ENCODE assay signal across 23 mouse cellular contexts in genomic region chr9:111550281-111550962, GRCm38 (mm10).
DNase-seq lines count a peak whose midpoint lies in the region; ATAC-seq and TF ChIP-seq lines count a peak whose summit lies in the region.
"Had no signal": no experiment of that assay in that cellular context is flagged by ENCODE, and none has a peak within 500 bp of the region (broad histone marks: within the 10 kb centered on the region; RNA-seq: fewer than 3 reads in every experiment).

No protein-coding gene starts in this region.

- no peak for TF ChIP-seq CTCF in kidney, postnatal 0 days (IDR thresholded peaks at IDR 0.05; ENCODE audit: low read depth)
- TF ChIP-seq CTCF in stomach, postnatal 0 days (IDR thresholded peaks at IDR 0.05; ENCODE audit: low read depth): no peak

- no peak overlapping the region for H3K4me3 ChIP-seq in heart, embryonic 15.5 days
- H3K4me3 ChIP-seq in kidney, postnatal 0 days (replicated peaks; ENCODE audit: low read depth, low read length): no peak overlapping the region
- H3K4me3 ChIP-seq in stomach, embryonic 16.5 days (replicated peaks; ENCODE audit: low read length): no peak overlapping the region
- H3K4me3 ChIP-seq in stomach, postnatal 0 days (ENCODE audit: low read depth, low read length): no peak overlapping the region
- no peak overlapping the region for H3K4me3 ChIP-seq in hindbrain, embryonic 13.5 days
- H3K4me3 ChIP-seq: embryonic facial prominence, embryonic 10.5 days; forebrain, embryonic 15.5 days; layer of hippocampus, adult 2 months; limb, embryonic 13.5 days; liver, embryonic 12.5 days; neural tube, embryonic 15.5 days; stomach, embryonic 15.5 days had no signal

- DNase-seq in heart, postnatal 36 days: no peak
- no peak for DNase-seq in kidney, postnatal 0 days (ENCODE audit: low spot score)
- no peak for DNase-seq in kidney, postnatal 25 days
- DNase-seq in stomach, postnatal 0 days (ENCODE audit: low spot score): no peak
- DNase-seq: cerebellum, adult 11 months; cerebellum, adult 9-11 months; lung, adult 18-20 months; lung, postnatal 4 days; right cerebral cortex, adult 18-20 months; thymus, adult 2 months; thymus, postnatal 4 days had no signal

- intact Hi-C loops in heart, postnatal 36 days (cut with DNase I): no loop called here

- no peaks in the 10 kb centered on the region for H3K9me3 ChIP-seq in heart, embryonic 15.5 days (replicated peaks)
- H3K9me3 ChIP-seq in kidney, postnatal 0 days (replicated peaks; ENCODE audit: low read length): no peaks in the 10 kb centered on the region
- no peaks in the 10 kb centered on the region for H3K9me3 ChIP-seq in stomach, embryonic 16.5 days (replicated peaks; ENCODE audit: control insufficient read depth, low read length)
- no peaks in the 10 kb centered on the region for H3K9me3 ChIP-seq in stomach, postnatal 0 days (ENCODE audit: control insufficient read depth, low read length)
- no peaks in the 10 kb centered on the region for H3K9me3 ChIP-seq in hindbrain, embryonic 13.5 days
- H3K9me3 ChIP-seq: embryonic facial prominence, embryonic 10.5 days; forebrain, embryonic 15.5 days; limb, embryonic 13.5 days; liver, embryonic 12.5 days; neural tube, embryonic 15.5 days; stomach, embryonic 15.5 days had no signal

- no peak for TF ChIP-seq EP300 in stomach, postnatal 0 days (optimal IDR thresholded peaks at IDR 0.05)

- H3K4me1 ChIP-seq in heart, embryonic 15.5 days (replicated peaks): 0 out of 2 replicates have a peak, but pooled peaks cover 5% of the 10 kb centered on the region
- H3K4me1 ChIP-seq in kidney, postnatal 0 days (replicated peaks; ENCODE audit: insufficient read depth, low read length): no peaks in the 10 kb centered on the region
- no peaks in the 10 kb centered on the region for H3K4me1 ChIP-seq in stomach, embryonic 16.5 days (ENCODE audit: control insufficient read depth, insufficient read depth, low read length)
- no peaks in the 10 kb centered on the region for H3K4me1 ChIP-seq in stomach, postnatal 0 days (replicated peaks; ENCODE audit: control insufficient read depth, insufficient read depth)
- peaks cover 13% of the 10 kb centered on the region; the same call in 1 of the 2 replicates for H3K4me1 ChIP-seq in hindbrain, embryonic 13.5 days (replicated peaks)
- H3K4me1 ChIP-seq: embryonic facial prominence, embryonic 10.5 days; forebrain, embryonic 15.5 days; liver, embryonic 12.5 days; stomach, embryonic 15.5 days had no signal

- H3K27ac ChIP-seq in heart, embryonic 15.5 days: no peak overlapping the region
- 0 out of 2 replicates have a peak overlapping the region, but pooled peaks have one; percentile 0 for H3K27ac ChIP-seq in kidney, postnatal 0 days
- H3K27ac ChIP-seq in stomach, embryonic 16.5 days (ENCODE audit: low read length): no peak overlapping the region
- no peak overlapping the region for H3K27ac ChIP-seq in stomach, postnatal 0 days (replicated peaks)
- no peak overlapping the region for H3K27ac ChIP-seq in hindbrain, embryonic 13.5 days
- H3K27ac ChIP-seq: embryonic facial prominence, embryonic 10.5 days; forebrain, embryonic 15.5 days; hindbrain, embryonic 14.5 days; layer of hippocampus, adult 2 months; limb, embryonic 13.5 days; liver, embryonic 12.5 days; neural tube, embryonic 15.5 days; stomach, embryonic 15.5 days had no signal

- no peaks in the 10 kb centered on the region for H3K27me3 ChIP-seq in heart, embryonic 15.5 days
- H3K27me3 ChIP-seq in kidney, postnatal 0 days (ENCODE audit: insufficient read depth, low read length): no peaks in the 10 kb centered on the region
- no peaks in the 10 kb centered on the region for H3K27me3 ChIP-seq in stomach, embryonic 16.5 days (ENCODE audit: control insufficient read depth, insufficient read depth, low read length)
- no peaks in the 10 kb centered on the region for H3K27me3 ChIP-seq in stomach, postnatal 0 days (ENCODE audit: control insufficient read depth, insufficient read depth, low read length)
- H3K27me3 ChIP-seq in hindbrain, embryonic 13.5 days: no peaks in the 10 kb centered on the region
- H3K27me3 ChIP-seq: forebrain, embryonic 15.5 days; limb, embryonic 13.5 days; liver, embryonic 12.5 days; neural tube, embryonic 15.5 days; stomach, embryonic 15.5 days had no signal

- no peaks in the 10 kb centered on the region for H3K36me3 ChIP-seq in heart, embryonic 15.5 days
- H3K36me3 ChIP-seq in kidney, postnatal 0 days (ENCODE audit: insufficient read depth, low read length): no peaks in the 10 kb centered on the region
- H3K36me3 ChIP-seq in stomach, embryonic 16.5 days (ENCODE audit: control insufficient read depth, insufficient read depth, low read length): no peaks in the 10 kb centered on the region
- no peaks in the 10 kb centered on the region for H3K36me3 ChIP-seq in stomach, postnatal 0 days (ENCODE audit: control insufficient read depth, insufficient read depth, low read length)
- no peaks in the 10 kb centered on the region for H3K36me3 ChIP-seq in hindbrain, embryonic 13.5 days
- H3K36me3 ChIP-seq: embryonic facial prominence, embryonic 10.5 days; forebrain, embryonic 15.5 days; limb, embryonic 13.5 days; liver, embryonic 12.5 days; neural tube, embryonic 15.5 days; stomach, embryonic 15.5 days had no signal

- peak overlapping the region; percentile 21; the same call in 1 of the 2 replicates for H3K4me2 ChIP-seq in heart, embryonic 15.5 days
- H3K4me2 ChIP-seq in kidney, postnatal 0 days (ENCODE audit: low read length): no peak overlapping the region
- peak overlapping the region; percentile 19; the same call in 1 of the 2 replicates for H3K4me2 ChIP-seq in stomach, embryonic 16.5 days (ENCODE audit: low read depth, low read length)
- no peak overlapping the region for H3K4me2 ChIP-seq in stomach, postnatal 0 days (replicated peaks; ENCODE audit: low read depth)
- no peak overlapping the region for H3K4me2 ChIP-seq in hindbrain, embryonic 13.5 days
- H3K4me2 ChIP-seq: forebrain, embryonic 15.5 days; hindbrain, embryonic 14.5 days; limb, embryonic 13.5 days; liver, embryonic 12.5 days; neural tube, embryonic 15.5 days; stomach, embryonic 15.5 days had no signal

- no peak for ATAC-seq in heart, embryonic 15.5 days (replicated peaks; ENCODE audit: insufficient number of reproducible peaks, insufficient read depth, low FRiP score, low read depth)
- ATAC-seq in kidney, postnatal 0 days (replicated peaks; ENCODE audit: low FRiP score, low read depth): no peak
- no peak for ATAC-seq in stomach, embryonic 16.5 days (ENCODE audit: insufficient read depth, low FRiP score)
- ATAC-seq in stomach, postnatal 0 days (ENCODE audit: low FRiP score, low TSS enrichment): no peak
- no peak for ATAC-seq in hindbrain, embryonic 13.5 days (ENCODE audit: low FRiP score)
- ATAC-seq: forebrain, embryonic 15.5 days; inflammation-experienced regulatory T-cells, adult 6 months; liver, embryonic 12.5 days had no signal

- no peak overlapping the region for H3K9ac ChIP-seq in heart, embryonic 15.5 days
- H3K9ac ChIP-seq in kidney, postnatal 0 days (ENCODE audit: low read depth, low read length): no peak overlapping the region
- H3K9ac ChIP-seq in stomach, embryonic 16.5 days (ENCODE audit: low read length): no peak overlapping the region
- no peak overlapping the region for H3K9ac ChIP-seq in stomach, postnatal 0 days (ENCODE audit: low read length)
- H3K9ac ChIP-seq in hindbrain, embryonic 13.5 days: no peak overlapping the region
- H3K9ac ChIP-seq: forebrain, embryonic 15.5 days; hindbrain, embryonic 14.5 days; limb, embryonic 13.5 days; liver, embryonic 12.5 days; neural tube, embryonic 15.5 days; stomach, embryonic 15.5 days had no signal

- whole genome bisulfite sequencing in heart, embryonic 15.5 days: 66% methylated on average over 21 of the region's 21 CpGs
- 70% methylated on average over 21 of the region's 21 CpGs for WGBS in kidney, postnatal 0 days
- 70% methylated on average over 21 of the region's 21 CpGs for WGBS in stomach, embryonic 16.5 days
- WGBS in stomach, postnatal 0 days: 67% methylated on average over 21 of the region's 21 CpGs
- WGBS in hindbrain, embryonic 13.5 days: 87% methylated on average over 21 of the region's 21 CpGs

Comparison
In these comparisons a context has a peak if more than half of its experiments do, and no peak if none do; other contexts are left out.
1. H3K4me2 ChIP-seq: peak in heart, embryonic 15.5 days (single experiment) and stomach, embryonic 16.5 days (single experiment); none in kidney, postnatal 0 days (single experiment), stomach, postnatal 0 days (single experiment) and hindbrain, embryonic 13.5 days (single experiment).